Mouse (Mus musculus) gastrocnemius, postnatal 25 days (tissue): ENCODE results near the gene Rcor3. TPM values are rescaled to one million over a fixed set of nuclear protein-coding genes. Genes with fewer than 3 reads are reported as not detected.
A peak's percentile ranks its signal among the peaks of the same experiment; 100 is the strongest.

Experiments used
- DNase-seq: peaks from one replicate; pipeline ENCODE4 v3.0.0; 2022
- long read RNA-seq, 2 experiments: library from polyadenylated mRNA; stranded (forward); transcript quantifications; one replicate each; pipeline ENCODE4 v2.0.0; 2021
- total RNA-seq, 2 experiments: library from RNA; stranded (reverse); gene quantifications; 1 replicate in 1 of 2; 2 replicates in 1 of 2; pipeline ENCODE4 v1.2.3; 2021

Gene Rcor3
- total RNA-seq: 10 to 100 TPM; 22.8 to 23.1 TPM
- long read RNA-seq, experiment 1, partial matches to known transcripts: 2 of 10 reads
- long read RNA-seq, experiment 1, other reads (novel, unspliced or antisense): 1 of 10 reads
- long read RNA-seq, experiment 2, partial matches to known transcripts: 1 of 11 reads
- long read RNA-seq, experiment 2, other reads (novel, unspliced or antisense): 4 of 11 reads

GRCm38 (mm10) chr1:192137926-192138910 lies at the start of gene Rcor3:
Gene Rcor3, minus strand, starts transcription at chr1:192138062.
- DNase-seq: peak; percentile 87

GRCm38 (mm10) chr1:192181696-192182257 lies 43.9 kb upstream of the Rcor3 start:
- DNase-seq: no peak

DNA sequence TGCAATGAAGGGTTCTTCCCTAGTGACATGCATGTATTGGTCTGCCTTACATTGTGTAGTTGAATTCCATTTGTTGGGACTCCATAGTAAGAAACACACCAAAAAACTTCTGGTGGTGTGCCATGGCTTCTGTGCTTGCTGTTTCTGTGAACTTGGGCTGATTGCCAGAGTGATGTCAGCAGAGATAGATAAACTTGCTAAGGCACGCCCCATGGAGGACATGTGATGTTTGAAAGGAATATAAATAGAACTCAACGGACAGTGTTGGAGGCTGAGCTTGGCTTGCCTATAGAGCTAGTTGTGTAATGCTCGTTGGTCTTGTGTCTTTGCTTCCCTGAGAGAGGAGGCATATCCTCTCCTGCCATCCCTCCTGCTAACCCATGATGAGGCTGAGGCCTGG lies 42.0 kb upstream of the Rcor3 start:
- DNase-seq: no peak

- DNase-seq: no peak
Measured at GRCm38 (mm10) chr1:192171477-192171876, 33.6 kb upstream of the Rcor3 start.

GRCm38 (mm10) chr1:192151179-192151578 lies 13.3 kb upstream of the Rcor3 start:
- DNase-seq: no peak

DNA sequence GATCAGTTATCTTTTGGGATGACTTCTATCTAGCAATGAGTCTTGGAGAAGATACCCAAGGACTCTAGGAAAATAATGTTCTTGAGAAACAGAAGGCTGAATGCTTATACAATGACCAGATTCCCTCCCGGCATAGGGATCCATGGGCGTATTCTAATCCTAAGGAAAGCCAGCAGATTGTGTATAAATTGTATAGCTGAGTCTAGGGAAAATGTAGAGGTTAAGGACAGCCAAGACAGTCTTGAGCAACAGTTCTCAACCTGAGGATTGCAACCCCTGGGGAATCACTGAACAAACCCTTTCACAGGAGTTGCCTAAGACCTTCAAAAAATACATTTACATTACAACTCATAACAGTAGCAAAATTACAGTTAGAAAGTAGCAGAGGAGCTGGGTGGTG lies 2.5 kb upstream of the Rcor3 start:
- DNase-seq: no peak

DNA sequence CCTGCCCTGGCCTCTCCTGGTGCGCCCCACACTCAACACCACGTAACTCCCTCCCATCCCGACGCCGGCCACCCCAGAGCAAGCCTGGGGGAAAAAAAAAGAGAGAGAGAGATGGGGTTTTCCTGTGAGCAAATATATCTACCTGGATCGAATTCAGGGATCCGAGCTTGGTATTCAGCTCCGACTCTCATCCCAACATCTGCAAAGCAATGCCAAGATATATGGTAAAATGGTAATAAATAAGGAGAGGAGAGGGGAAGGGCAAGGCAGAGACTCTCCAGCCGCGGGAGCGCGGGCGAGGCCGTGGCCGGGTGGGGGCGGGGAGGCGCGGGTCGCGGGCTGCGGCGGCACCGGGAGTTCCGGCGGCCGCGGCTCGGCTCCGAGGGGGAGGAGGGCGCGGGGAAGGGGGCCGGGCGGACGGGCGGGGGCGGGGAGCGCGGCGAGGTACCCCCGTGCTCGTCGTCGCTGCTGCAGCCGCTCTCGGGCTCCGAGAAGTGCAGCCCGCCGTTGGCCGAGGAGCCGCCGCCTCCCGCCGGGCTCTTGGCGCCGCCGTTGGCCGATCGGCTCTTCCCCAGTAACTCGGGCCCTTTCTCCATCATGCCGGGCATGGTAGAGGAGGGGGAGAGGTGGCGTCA lies 454 bp downstream of the Rcor3 start:
- no peak for DNase-seq

DNA sequence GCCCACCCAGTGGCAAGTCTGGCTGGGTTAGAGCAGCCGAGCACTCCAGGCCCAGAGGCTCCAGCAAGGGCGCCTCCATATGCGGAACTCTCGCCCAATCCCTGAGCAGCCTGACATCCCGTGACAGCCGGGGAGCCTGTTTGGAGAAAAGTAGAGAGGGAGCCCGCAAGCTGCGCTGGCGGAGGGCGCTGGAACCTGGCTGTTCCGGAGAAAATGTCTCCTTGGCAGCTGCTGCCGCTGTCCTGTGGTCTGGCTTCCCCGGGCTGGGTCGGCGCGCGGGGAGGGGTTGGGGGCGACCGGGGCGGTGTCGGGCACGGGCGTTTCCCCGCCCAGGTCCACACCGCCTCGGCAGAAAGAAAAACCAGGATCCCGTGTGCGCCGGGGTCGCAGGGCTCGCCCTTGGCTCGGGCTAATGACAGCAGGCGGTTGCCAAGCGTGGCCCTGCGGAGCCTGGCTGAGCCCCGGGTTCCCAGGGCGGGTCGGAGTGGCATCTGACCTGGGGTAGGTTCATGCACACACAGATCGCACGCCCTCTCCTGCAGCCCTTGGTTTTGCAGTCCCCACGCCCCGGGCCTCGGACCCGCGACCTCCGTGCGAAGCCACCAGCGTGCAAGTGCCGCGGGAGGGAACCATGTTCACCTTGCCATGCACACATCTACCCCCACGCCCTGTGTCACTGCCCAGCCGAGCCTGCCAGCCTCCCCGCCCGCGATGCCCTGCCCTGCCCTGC lies 1.1 kb downstream of the Rcor3 start:
- DNase-seq: peak; percentile 84

DNA sequence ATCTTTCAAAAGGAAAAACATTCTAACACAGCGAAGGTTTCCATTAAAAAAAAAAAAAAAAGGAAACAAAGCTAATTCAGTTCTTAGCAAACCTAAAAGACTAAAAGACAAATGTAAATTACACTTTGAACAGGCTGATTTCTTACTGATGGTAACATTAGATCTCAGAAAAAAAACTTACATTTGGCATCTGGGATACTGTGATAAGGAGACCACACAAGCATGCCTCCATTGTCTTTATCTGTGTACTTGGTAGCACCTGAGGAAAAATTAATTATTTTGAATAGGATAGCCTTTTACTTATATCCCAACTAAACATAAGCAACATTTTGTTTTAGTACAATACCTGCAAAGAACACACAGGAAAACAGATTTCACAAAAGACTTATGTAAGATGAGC lies 7.7 kb downstream of the Rcor3 start:
- no peak for DNase-seq

DNA sequence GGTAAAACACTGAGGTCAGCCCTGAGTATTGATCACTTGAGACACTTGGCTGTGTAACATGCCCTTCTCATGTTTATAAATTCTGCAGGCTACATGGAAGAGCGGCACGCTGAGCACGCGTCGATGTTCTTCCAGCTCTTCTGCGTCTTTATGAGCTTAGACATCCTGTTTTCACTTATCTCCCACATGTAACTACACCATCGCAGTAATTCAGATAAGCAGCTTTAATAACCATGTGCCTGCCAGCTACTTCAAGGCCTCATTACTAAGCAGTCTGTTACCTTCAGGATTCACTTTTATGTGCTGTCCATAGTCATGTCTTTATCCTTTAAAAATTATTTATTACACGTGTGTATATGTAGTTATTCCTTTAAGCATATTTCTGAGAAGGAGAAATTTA lies 9.5 kb downstream of the Rcor3 start:
- DNase-seq: no peak

DNA sequence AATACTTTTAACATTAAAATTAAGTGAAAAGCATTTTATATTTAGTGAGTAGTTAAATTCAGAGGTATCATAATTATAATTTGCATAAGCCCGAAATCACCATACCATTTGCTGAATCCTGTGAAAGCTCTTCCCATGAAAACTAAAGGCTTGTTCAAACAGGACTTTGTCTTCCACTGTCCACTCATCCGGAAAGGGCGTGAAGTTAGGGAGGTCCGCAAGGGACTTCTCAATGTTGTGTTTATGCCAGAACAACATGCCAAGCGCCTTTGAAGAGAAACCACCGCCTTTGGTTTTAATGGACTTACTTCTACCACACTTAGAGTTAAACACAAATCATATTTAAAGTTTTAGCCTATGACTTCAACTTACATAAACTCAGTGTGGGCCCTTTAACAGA lies 12.1 kb downstream of the Rcor3 start:
- no peak for DNase-seq

GRCm38 (mm10) chr1:192116262-192116661 lies 21.6 kb downstream of the Rcor3 start:
- DNase-seq: no peak

DNA sequence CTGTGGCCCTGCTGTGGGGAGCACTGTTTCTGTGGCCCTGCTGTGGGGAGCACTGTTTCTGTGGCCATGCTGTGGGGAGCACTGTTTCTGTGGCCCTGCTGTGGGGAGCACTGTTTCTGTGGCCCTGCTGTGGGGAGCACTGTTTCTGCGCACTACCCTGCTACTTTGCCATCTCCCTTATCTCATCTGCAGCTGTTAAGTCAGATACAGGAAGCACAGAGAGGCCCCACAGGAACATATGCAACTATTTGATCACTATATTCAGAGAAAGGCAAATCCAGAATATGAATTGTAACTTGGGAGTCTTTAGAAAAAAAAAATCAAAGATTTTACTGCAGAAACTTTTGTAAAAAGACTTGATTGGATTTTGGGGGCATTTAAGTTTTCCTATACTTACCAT lies 22.5 kb downstream of the Rcor3 start:
- DNase-seq: no peak

- no peak for DNase-seq
Measured at GRCm38 (mm10) chr1:192109169-192109568, 28.7 kb downstream of the Rcor3 start.

GRCm38 (mm10) chr1:192107352-192107751 lies 30.5 kb downstream of the Rcor3 start:
- no peak for DNase-seq

- DNase-seq: no peak
Measured at GRCm38 (mm10) chr1:192105902-192106389, 31.9 kb downstream of the Rcor3 start.

GRCm38 (mm10) chr1:192104021-192104420 lies 33.8 kb downstream of the Rcor3 start:
- no peak for DNase-seq

DNA sequence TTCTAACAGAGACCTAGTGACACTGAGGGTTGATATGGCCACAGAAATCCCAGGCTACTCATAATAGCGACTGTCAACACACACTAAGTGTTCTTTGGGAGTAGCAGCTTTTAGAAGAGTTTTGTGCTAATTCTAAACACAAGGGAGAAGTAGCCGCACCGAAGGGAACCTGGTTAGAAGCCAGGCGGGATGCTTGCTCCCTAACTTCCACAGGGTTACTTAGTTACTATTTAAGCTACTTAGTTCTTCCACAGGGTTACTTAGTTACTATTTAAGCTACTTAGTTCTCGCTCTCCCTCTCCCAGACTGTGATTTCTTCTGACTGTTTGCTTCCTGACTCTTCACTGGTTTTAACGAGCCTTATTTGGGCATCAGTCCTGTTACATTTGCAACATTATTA lies 34.7 kb downstream of the Rcor3 start:
- no peak for DNase-seq

GRCm38 (mm10) chr1:192101359-192101758 lies 36.5 kb downstream of the Rcor3 start:
- DNase-seq: no peak

DNA sequence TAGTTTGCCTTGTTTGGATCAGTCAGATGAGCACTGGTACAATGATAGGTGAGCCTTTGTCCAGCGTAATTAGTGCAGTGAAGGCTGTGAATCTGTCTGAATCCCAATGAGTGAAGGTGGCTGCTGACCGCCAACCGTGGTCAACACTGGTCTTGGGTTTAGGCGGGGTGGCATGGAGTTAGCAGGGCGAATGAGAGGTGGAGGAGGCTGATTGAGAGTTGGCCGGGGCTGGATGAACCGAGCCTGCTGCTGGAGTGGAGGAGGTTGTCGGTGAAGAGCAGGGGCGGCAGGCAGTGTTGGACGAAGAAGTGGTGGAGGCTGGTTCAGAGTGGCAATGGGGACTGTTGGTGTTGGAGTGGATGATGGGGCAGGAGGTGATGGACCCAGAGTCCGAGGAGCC lies 37.1 kb downstream of the Rcor3 start:
- no peak for DNase-seq

DNA sequence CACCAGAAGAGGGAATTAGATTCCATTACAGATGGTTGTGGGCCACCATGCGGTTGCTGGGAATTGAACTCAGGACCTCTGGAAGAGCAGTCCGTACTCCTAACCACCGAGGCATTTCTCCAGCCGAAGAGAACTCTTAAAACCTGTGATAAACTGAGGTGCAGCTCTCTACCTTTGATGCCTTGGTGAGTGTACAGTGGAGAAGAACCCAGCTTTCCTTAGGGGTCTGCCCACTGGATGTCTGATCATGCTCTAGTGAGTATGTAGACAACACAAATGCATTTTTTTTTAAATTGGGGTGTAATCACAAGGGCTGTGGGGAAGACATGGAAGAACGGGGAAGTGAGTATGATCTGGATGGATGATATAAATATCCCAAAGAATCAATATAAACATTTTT lies 42.2 kb downstream of the Rcor3 start:
- DNase-seq: no peak
